Mouse (Mus musculus) splenic B cell, adult 2 months (primary cell): ENCODE data around the gene C87436.
"Not testable (repeated sequence)": the region's sequence is repeated elsewhere in the genome, so short reads cannot be mapped to it uniquely, and the experiment has no call there.

Experiments
- DNase-seq: peaks from one replicate; pipeline ENCODE4 v3.0.0-alpha.2; 2011; ENCODE audit warnings: low read depth, low spot score
- H3K27me3 ChIP-seq: 2 replicates; pipeline ENCODE4 v1.6.1; 2012; ENCODE audit warnings: mild to moderate bottlenecking, low read length, moderate library complexity, mixed read lengths; ENCODE audit not compliant: control insufficient read depth, poor library complexity, insufficient read depth, severe bottlenecking
- H3K36me3 ChIP-seq: 2 replicates; pipeline ENCODE4 v1.6.1; 2012; ENCODE audit warnings: mild to moderate bottlenecking, low read length, moderate library complexity, mixed read lengths; ENCODE audit not compliant: control insufficient read depth, poor library complexity, insufficient read depth, severe bottlenecking

Gene C87436

GRCm38 (mm10) chr6:86481871-86482270 lies 43.7 kb downstream of the C87436 start:
- Histone ChIP-seq H3K27me3 (no peaks in the 10 kb centered on the region), H3K36me3 (no peaks in the 10 kb centered on the region)
- DNase-seq, result no peak

GRCm38 (mm10) chr6:86485943-86486640 lies 47.9 kb downstream of the C87436 start:
- no peak for DNase-seq
- Histone ChIP-seq H3K27me3 (no peaks in the 10 kb centered on the region), H3K36me3 (no peaks in the 10 kb centered on the region)

- Histone ChIP-seq H3K27me3 (no peaks in the 10 kb centered on the region), H3K36me3 (no peaks in the 10 kb centered on the region)
- DNase-seq, result peak; percentile 89
Observed at GRCm38 (mm10) chr6:86487358-86488148, 49.4 kb downstream of the C87436 start.

GRCm38 (mm10) chr6:86488149-86488485 lies 49.9 kb downstream of the C87436 start:
- DNase-seq, result no peak
- H3K36me3 ChIP-seq, result no peaks in the 10 kb centered on the region
- H3K27me3 ChIP-seq, result no peaks in the 10 kb centered on the region

- peak; percentile 41 for DNase-seq
- Histone ChIP-seq H3K36me3 (no peaks in the 10 kb centered on the region), H3K27me3 (no peaks in the 10 kb centered on the region)
Observed at GRCm38 (mm10) chr6:86489945-86490344, 51.8 kb downstream of the C87436 start.

- not testable (repeated sequence) for H3K27me3 ChIP-seq, DNase-seq, H3K36me3 ChIP-seq
Observed at GRCm38 (mm10) chr6:86490413-86490812, 52.2 kb downstream of the C87436 start.

GRCm38 (mm10) chr6:86493469-86494263 lies 55.5 kb downstream of the C87436 start:
- DNase-seq, result peak; percentile 66
- Histone ChIP-seq H3K27me3 (no peaks in the 10 kb centered on the region), H3K36me3 (no peaks in the 10 kb centered on the region)

GRCm38 (mm10) chr6:86494767-86495166 lies 56.6 kb downstream of the C87436 start:
- DNase-seq, result peak; percentile 25
- no peaks in the 10 kb centered on the region for H3K27me3 ChIP-seq

GRCm38 (mm10) chr6:86495661-86496060 lies 57.5 kb downstream of the C87436 start:
- no peak for DNase-seq
- Histone ChIP-seq H3K36me3 (no peaks in the 10 kb centered on the region), H3K27me3 (no peaks in the 10 kb centered on the region)

More at GRCm38 (mm10) chr6:86494767-86495166, 56.6 kb downstream of the C87436 start:
- H3K36me3 ChIP-seq, result no peaks in the 10 kb centered on the region

GRCm38 (mm10) chr6:86496127-86496526 lies 58.0 kb downstream of the C87436 start:
- no peak for DNase-seq
- no peaks in the 10 kb centered on the region for H3K27me3 ChIP-seq
- no peaks in the 10 kb centered on the region for H3K36me3 ChIP-seq

- H3K27me3 ChIP-seq, result no peaks in the 10 kb centered on the region
- no peaks in the 10 kb centered on the region for H3K36me3 ChIP-seq
- DNase-seq, result no peak
Observed at GRCm38 (mm10) chr6:86496585-86496984, 58.4 kb downstream of the C87436 start.

- Histone ChIP-seq H3K27me3 (no peaks in the 10 kb centered on the region), H3K36me3 (no peaks in the 10 kb centered on the region)
- DNase-seq, result peak; percentile 37
Observed at GRCm38 (mm10) chr6:86497071-86497815, 59.1 kb downstream of the C87436 start.

- no peaks in the 10 kb centered on the region for H3K27me3 ChIP-seq
- DNase-seq, result no peak
- H3K36me3 ChIP-seq, result no peaks in the 10 kb centered on the region
Observed at GRCm38 (mm10) chr6:86497942-86498732, 60.0 kb downstream of the C87436 start.
